Mouse (Mus musculus) forebrain, embryonic 11.5 days (tissue): Measurements from ENCODE around the gene Castor1. TPM values are rescaled to one million over a fixed set of nuclear protein-coding genes. Genes with fewer than 3 reads are reported as not detected.

Source experiments
- ATAC-seq: fragments of 200-750 bp; cut with Nextera tagmentation; replicated peaks from 2 replicates; pipeline ENCODE4 v1.8.0; 2017; ENCODE audit warnings: moderate TSS enrichment; ENCODE audit not compliant: low FRiP score
- DNase-seq: peaks from one replicate; pipeline ENCODE4 v3.0.0-alpha.2; 2017; ENCODE audit warnings: low spot score
- H3K27ac ChIP-seq: fragments of 300-500 bp; sonication (generic); 2 replicates; pipeline ENCODE4 v1.5.1; 2014; ENCODE audit warnings: low read depth, low read length
- H3K27me3 ChIP-seq: fragments of 300-500 bp; sonication (generic); 2 replicates; pipeline ENCODE4 v1.6.1; 2014; ENCODE audit warnings: mild to moderate bottlenecking, low read length, mixed read lengths; ENCODE audit not compliant: control insufficient read depth, insufficient read depth
- H3K36me3 ChIP-seq: fragments of 300-500 bp; sonication (generic); 2 replicates; pipeline ENCODE4 v1.6.1; 2014; ENCODE audit warnings: mild to moderate bottlenecking, low read length, moderate library complexity, mixed read lengths; ENCODE audit not compliant: control insufficient read depth, insufficient read depth
- H3K4me1 ChIP-seq: fragments of 300-500 bp; sonication (generic); replicated peaks from 2 replicates; pipeline ENCODE4 v1.6.1; 2014; ENCODE audit warnings: low read length, mixed read lengths; ENCODE audit not compliant: control insufficient read depth, insufficient read depth
- H3K4me2 ChIP-seq: fragments of 300-500 bp; sonication (generic); 2 replicates; pipeline ENCODE4 v1.6.1; 2014; ENCODE audit warnings: low read depth, mild to moderate bottlenecking, low read length, moderate library complexity, mixed read lengths; ENCODE audit not compliant: severe bottlenecking
- H3K4me3 ChIP-seq: fragments of 300-500 bp; sonication (generic); 2 replicates; pipeline ENCODE4 v1.5.1; 2014; ENCODE audit warnings: low read depth, low read length
- H3K9ac ChIP-seq: fragments of 300-500 bp; sonication (generic); 2 replicates; pipeline ENCODE4 v1.6.1; 2014; ENCODE audit warnings: low read length
- H3K9me3 ChIP-seq: fragments of 300-500 bp; sonication (generic); 2 replicates; pipeline ENCODE4 v1.6.1; 2016; ENCODE audit warnings: low read length, mixed read lengths; ENCODE audit not compliant: control insufficient read depth
- WGBS: fragments of 180-500 bp; shearing (Covaris S2); extraction: QIAGEN DNeasy Blood & Tissue Kit; methylation state at CpG from one replicate; pipeline ENCODE4 v1.1.7; 2014; 5-methylcytosine and 5-hydroxymethylcytosine counted together
- polyA plus RNA-seq: library from polyadenylated mRNA; unstranded; fragments of >200 nt; fragmentation: Nextera tagmentation; extraction: Ambion mirVana; gene quantifications from 2 replicates; pipeline ENCODE4 v1.2.1, GENCODE M21; 2014

Gene Castor1
- polyA plus RNA-seq, 1 experiment from 2014 or later: 2.5 TPM

- DNase-seq (no peak), ATAC-seq (no peak)
- Histone ChIP-seq H3K4me2 (no peak overlapping the region), H3K4me3 (no peak overlapping the region), H3K4me1 (no peaks in the 10 kb centered on the region), H3K27me3 (no peaks in the 10 kb centered on the region), H3K9ac (no peak overlapping the region), H3K27ac (no peak overlapping the region), H3K36me3 (no peaks in the 10 kb centered on the region), H3K9me3 (no peaks in the 10 kb centered on the region)
- WGBS: 72% methylated on average over 6 of the region's 6 CpGs
Observed at GRCm38 (mm10) chr11:4246126-4246525, 28.1 kb downstream of the Castor1 start.

- no peaks in the 10 kb centered on the region for H3K36me3 ChIP-seq
- H3K27me3 ChIP-seq: no peaks in the 10 kb centered on the region
- WGBS: 74% methylated on average over 4 of the region's 4 CpGs
- ATAC-seq (no peak), DNase-seq (no peak)
- H3K9ac ChIP-seq: no peak overlapping the region
- H3K27ac ChIP-seq: no peak overlapping the region
- H3K4me1 ChIP-seq: no peaks in the 10 kb centered on the region
- H3K4me3 ChIP-seq: no peak overlapping the region
- H3K9me3 ChIP-seq: no peaks in the 10 kb centered on the region
- H3K4me2 ChIP-seq: no peak overlapping the region
Observed at GRCm38 (mm10) chr11:4246623-4247022, 28.6 kb downstream of the Castor1 start.

GRCm38 (mm10) chr11:4247201-4247959 lies 29.4 kb downstream of the Castor1 start:
- 77% methylated on average over 14 of the region's 14 CpGs for WGBS
- H3K27ac ChIP-seq: no peak overlapping the region
- no peak overlapping the region for H3K4me2 ChIP-seq
- no peak overlapping the region for H3K9ac ChIP-seq
- H3K4me1 ChIP-seq: no peaks in the 10 kb centered on the region
- no peak for ATAC-seq
- no peaks in the 10 kb centered on the region for H3K9me3 ChIP-seq
- no peak for DNase-seq
- H3K36me3 ChIP-seq: no peaks in the 10 kb centered on the region
- no peak overlapping the region for H3K4me3 ChIP-seq
- no peaks in the 10 kb centered on the region for H3K27me3 ChIP-seq

GRCm38 (mm10) chr11:4249151-4249550 lies 31.1 kb downstream of the Castor1 start:
- Histone ChIP-seq H3K9ac (no peak overlapping the region), H3K4me1 (no peaks in the 10 kb centered on the region), H3K27ac (no peak overlapping the region), H3K27me3 (no peaks in the 10 kb centered on the region), H3K9me3 (no peaks in the 10 kb centered on the region), H3K36me3 (no peaks in the 10 kb centered on the region), H3K4me3 (no peak overlapping the region), H3K4me2 (no peak overlapping the region)
- 93% methylated on average over 3 of the region's 3 CpGs for WGBS
- ATAC-seq (no peak), DNase-seq (no peak)

GRCm38 (mm10) chr11:4250290-4250689 lies 32.3 kb downstream of the Castor1 start:
- ATAC-seq (no peak), DNase-seq (no peak)
- H3K36me3 ChIP-seq: no peaks in the 10 kb centered on the region
- no peak overlapping the region for H3K9ac ChIP-seq
- H3K27ac ChIP-seq: no peak overlapping the region
- WGBS: 73% methylated on average over 7 of the region's 7 CpGs
- no peak overlapping the region for H3K4me3 ChIP-seq
- H3K4me2 ChIP-seq: no peak overlapping the region
- H3K9me3 ChIP-seq: no peaks in the 10 kb centered on the region
- no peaks in the 10 kb centered on the region for H3K27me3 ChIP-seq
- no peaks in the 10 kb centered on the region for H3K4me1 ChIP-seq

GRCm38 (mm10) chr11:4251376-4251775 lies 33.4 kb downstream of the Castor1 start:
- no peak for ATAC-seq
- WGBS: 84% methylated on average over 3 of the region's 3 CpGs
- Histone ChIP-seq H3K27me3 (no peaks in the 10 kb centered on the region), H3K9ac (no peak overlapping the region), H3K4me3 (no peak overlapping the region), H3K9me3 (no peaks in the 10 kb centered on the region), H3K4me1 (no peaks in the 10 kb centered on the region), H3K36me3 (no peaks in the 10 kb centered on the region), H3K27ac (no peak overlapping the region), H3K4me2 (no peak overlapping the region)
- no peak for DNase-seq

- Histone ChIP-seq H3K9ac (no peak overlapping the region), H3K4me1 (no peaks in the 10 kb centered on the region), H3K36me3 (no peaks in the 10 kb centered on the region), H3K4me3 (no peak overlapping the region), H3K27ac (no peak overlapping the region), H3K27me3 (no peaks in the 10 kb centered on the region), H3K9me3 (no peaks in the 10 kb centered on the region), H3K4me2 (no peak overlapping the region)
- WGBS: 73% methylated on average over 2 of the region's 2 CpGs
- ATAC-seq (no peak), DNase-seq (no peak)
Observed at GRCm38 (mm10) chr11:4252886-4253285, 34.9 kb downstream of the Castor1 start.

GRCm38 (mm10) chr11:4256846-4257607 lies 39.0 kb downstream of the Castor1 start, which contains the start of gene Lif:
Gene Lif (plus strand): TSS chr11:4257557.
- DNase-seq (no peak), ATAC-seq (no peak)
- Histone ChIP-seq H3K9me3 (no peaks in the 10 kb centered on the region), H3K4me3 (no peak within 1 kb of the TSS), H3K27ac (no peak within 1 kb of the TSS), H3K4me1 (no peaks in the 10 kb centered on the region), H3K36me3 (no peaks in the 10 kb centered on the region), H3K27me3 (no peaks in the 10 kb centered on the region), H3K9ac (no peak within 1 kb of the TSS), H3K4me2 (no peak within 1 kb of the TSS)
- WGBS: 63% methylated on average over 11 of the region's 11 CpGs
